Mouse (Mus musculus) olfactory bulb, adult 2 months (tissue): ENCODE measurements around the gene Scarf1.

ENCODE experiments used
- CTCF ChIP-seq: fragments of 200-500 bp; IDR thresholded peaks from 2 replicates; pipeline ENCODE4 v1.5.1; 2012; ENCODE audit warnings: low read depth, mild to moderate bottlenecking, low read length, moderate library complexity; ENCODE audit not compliant: insufficient read depth
- POLR2A ChIP-seq: fragments of 200-500 bp; IDR thresholded peaks from 2 replicates; pipeline ENCODE4 v1.6.1; 2012; ENCODE audit warnings: mild to moderate bottlenecking, low read depth, low read length, moderate library complexity; ENCODE audit not compliant: insufficient read depth

GRCm38 (mm10) chr11:75538184-75538969, 25.0 kb downstream of the Scarf1 start:
- TF ChIP-seq POLR2A (no peak), CTCF (no peak)
